Mouse (Mus musculus): Measurements from ENCODE around the gene Ttc9b.
"Not testable (repeated sequence)": the region's sequence is repeated elsewhere in the genome, so short reads cannot be mapped to it uniquely, and the experiment has no call there.

Gene Ttc9b

GRCm38 (mm10) chr7:27653681-27654437 is at the start of gene Ttc9b:
Gene Ttc9b (plus strand): TSS chr7:27653915.
- DNase-seq (ENCODE audit: low spot score in 2 of 2) = peak in 1 of 2 experiments; percentile 37

GRCm38 (mm10) chr7:27604661-27605348 is 48.9 kb upstream of the Ttc9b start:
- DNase-seq (ENCODE audit: low spot score in 2 of 2) = no peak

- DNase-seq (ENCODE audit: low spot score in 2 of 2) = no peak
These were observed 48.0 kb upstream of the Ttc9b start for GRCm38 (mm10) chr7:27605499-27606285.

GRCm38 (mm10) chr7:27606481-27607254 is 47.0 kb upstream of the Ttc9b start:
- no peak for DNase-seq (ENCODE audit: low spot score in 2 of 2)

- no peak for DNase-seq (ENCODE audit: low spot score in 2 of 2)
These were observed 46.1 kb upstream of the Ttc9b start for GRCm38 (mm10) chr7:27607580-27607979.

- no peak for DNase-seq (ENCODE audit: low spot score in 2 of 2)
These were observed 45.6 kb upstream of the Ttc9b start for GRCm38 (mm10) chr7:27608130-27608529.

GRCm38 (mm10) chr7:27609285-27609684 is 44.4 kb upstream of the Ttc9b start:
- no peak for DNase-seq (ENCODE audit: low spot score in 2 of 2)

GRCm38 (mm10) chr7:27609688-27610087 is 44.0 kb upstream of the Ttc9b start:
- no peak for DNase-seq (ENCODE audit: low spot score in 2 of 2)

- DNase-seq (ENCODE audit: low spot score in 2 of 2) = no peak
These were observed 43.3 kb upstream of the Ttc9b start for GRCm38 (mm10) chr7:27610370-27610769.

- DNase-seq (ENCODE audit: low spot score in 2 of 2) = no peak
These were observed 42.8 kb upstream of the Ttc9b start for GRCm38 (mm10) chr7:27610871-27611270.

GRCm38 (mm10) chr7:27612940-27613339 is 40.8 kb upstream of the Ttc9b start:
- no peak for DNase-seq (ENCODE audit: low spot score in 2 of 2)

GRCm38 (mm10) chr7:27613751-27614499 is 39.8 kb upstream of the Ttc9b start:
- no peak for DNase-seq (ENCODE audit: low spot score in 2 of 2)

- no peak for DNase-seq (ENCODE audit: low spot score in 2 of 2)
These were observed 32.7 kb upstream of the Ttc9b start for GRCm38 (mm10) chr7:27621028-27621427.

- DNase-seq (ENCODE audit: low spot score in 2 of 2) = no peak
These were observed 31.5 kb upstream of the Ttc9b start for GRCm38 (mm10) chr7:27622234-27622633.

GRCm38 (mm10) chr7:27624967-27625366 is 28.7 kb upstream of the Ttc9b start:
- DNase-seq (ENCODE audit: low spot score in 2 of 2) = no peak

GRCm38 (mm10) chr7:27627707-27628106 is 26.0 kb upstream of the Ttc9b start:
- no peak for DNase-seq (ENCODE audit: low spot score in 2 of 2)

- DNase-seq (ENCODE audit: low spot score in 2 of 2) = no peak
These were observed 25.5 kb upstream of the Ttc9b start for GRCm38 (mm10) chr7:27628190-27628589.

GRCm38 (mm10) chr7:27628816-27629215 is 24.9 kb upstream of the Ttc9b start:
- not testable (repeated sequence) for DNase-seq (ENCODE audit: low spot score in 2 of 2)

- no peak for DNase-seq (ENCODE audit: low spot score in 2 of 2)
These were observed 22.3 kb upstream of the Ttc9b start for GRCm38 (mm10) chr7:27631439-27631838.

GRCm38 (mm10) chr7:27633166-27633565 is 20.5 kb upstream of the Ttc9b start:
- no peak for DNase-seq (ENCODE audit: low spot score in 2 of 2)

GRCm38 (mm10) chr7:27634691-27635090 is 19.0 kb upstream of the Ttc9b start:
- DNase-seq (ENCODE audit: low spot score in 2 of 2) = no peak

Data from natural killer cell, adult 2 months (primary cell).